Mouse (Mus musculus) C2C12 (cell line): ENCODE data around the gene Adck1.
"Not testable (repeated sequence)": the region's sequence is repeated elsewhere in the genome, so short reads cannot be mapped to it uniquely, and the experiment has no call there.

Experiments
- CEBPB ChIP-seq: IDR thresholded peaks from one replicate; pipeline ENCODE4 v1.6.1; 2011; ENCODE audit warnings: low read depth, mild to moderate bottlenecking, control low read depth, moderate library complexity
- CTCF ChIP-seq: IDR thresholded peaks from one replicate; pipeline ENCODE4 v1.5.1; 2011; ENCODE audit not compliant: control insufficient read depth, insufficient read depth, insufficient read length

- not testable (repeated sequence) for TF ChIP-seq CTCF, CEBPB
Observed at GRCm38 (mm10) chr12:88341286-88341685, 19.1 kb upstream of the Adck1 start.
